Mouse (Mus musculus): ENCODE data around the gene Pard3b.

Pard3b gene

GRCm38 (mm10) chr1:62518621-62519213 is 880.1 kb downstream of the Pard3b start:
- DNase-seq: no peak

GRCm38 (mm10) chr1:62521368-62521767 is 882.7 kb downstream of the Pard3b start:
- no peak for DNase-seq

DNA sequence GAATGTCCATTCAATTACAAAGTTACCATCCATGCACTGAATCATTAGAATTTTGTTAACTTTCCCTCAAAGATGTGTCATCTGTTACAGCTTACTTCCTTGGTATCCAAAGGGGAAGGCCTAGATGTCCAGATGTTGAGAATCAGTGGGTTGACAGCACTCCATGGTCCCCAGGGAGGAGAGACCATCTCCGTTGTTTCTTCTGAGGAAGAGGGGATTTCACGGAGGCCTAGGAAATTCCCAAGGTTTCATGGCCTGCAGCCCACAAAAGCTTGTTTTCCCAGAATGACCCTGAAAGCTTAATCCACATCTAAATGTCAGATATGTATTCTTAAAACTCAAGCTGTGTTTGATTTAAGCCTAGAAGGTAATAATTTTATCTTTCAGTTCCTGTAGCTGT is 884.1 kb downstream of the Pard3b start:
- DNase-seq: no peak

DNA sequence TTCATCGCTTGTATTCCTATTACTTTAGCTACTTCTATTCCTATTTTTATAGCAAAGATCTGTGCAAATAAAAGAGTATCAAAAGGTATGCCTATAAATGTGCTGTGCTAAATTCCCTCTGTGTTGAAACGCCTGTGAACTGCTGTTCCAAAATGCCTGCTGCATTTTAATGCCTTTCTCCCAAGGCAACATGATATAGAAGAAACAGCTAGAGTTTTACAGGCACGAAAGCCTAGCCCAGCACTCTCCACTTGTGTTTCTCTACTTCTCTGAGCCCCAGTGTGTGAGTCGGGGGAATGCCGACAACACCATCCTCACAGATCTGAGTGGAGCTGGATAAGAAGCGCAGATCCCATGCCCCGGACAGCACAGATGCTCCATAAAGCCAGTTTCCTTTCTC is 889.2 kb downstream of the Pard3b start:
- DNase-seq: no peak

- no peak for DNase-seq
Measured at GRCm38 (mm10) chr1:62529941-62530340, 891.3 kb downstream of the Pard3b start.

DNA sequence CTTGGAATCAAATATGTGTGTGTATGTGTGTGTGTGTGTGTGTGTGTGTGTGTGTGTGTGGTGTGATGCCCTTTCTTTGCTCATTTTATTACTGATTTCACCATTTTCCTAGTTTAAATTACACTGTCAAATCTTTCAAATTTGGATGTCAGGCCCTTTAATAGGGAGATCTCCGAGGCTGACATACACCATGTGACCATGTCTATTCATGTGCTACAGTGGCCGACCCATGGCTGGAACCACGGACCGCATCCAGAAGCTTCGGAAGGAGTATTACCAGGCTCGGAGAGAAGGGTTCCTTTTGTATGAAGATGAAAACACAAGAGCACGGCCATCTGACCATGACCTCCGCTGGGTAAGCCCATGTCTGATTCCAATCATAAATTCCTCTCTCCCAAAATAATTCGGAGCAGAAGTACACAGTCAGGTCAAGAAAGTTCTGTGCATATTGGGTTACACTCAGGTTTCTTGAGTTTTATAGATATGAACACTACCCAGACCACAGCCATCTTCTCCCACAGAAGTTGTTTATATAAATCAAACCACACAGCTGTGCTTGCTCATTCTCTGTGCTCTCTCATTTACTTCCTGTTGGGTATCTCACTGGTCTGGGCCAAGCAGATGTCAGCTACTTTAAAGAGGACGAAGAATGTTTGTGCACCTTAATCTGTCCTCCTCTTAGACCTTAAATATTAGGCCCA is 894.0 kb downstream of the Pard3b start:
- DNase-seq: no peak

- no peak for DNase-seq
Measured at GRCm38 (mm10) chr1:62548953-62549352, 910.3 kb downstream of the Pard3b start.

GRCm38 (mm10) chr1:62550546-62550945 is 911.9 kb downstream of the Pard3b start:
- no peak for DNase-seq

- DNase-seq: no peak
Measured at GRCm38 (mm10) chr1:62551516-62551915, 912.9 kb downstream of the Pard3b start.

DNA sequence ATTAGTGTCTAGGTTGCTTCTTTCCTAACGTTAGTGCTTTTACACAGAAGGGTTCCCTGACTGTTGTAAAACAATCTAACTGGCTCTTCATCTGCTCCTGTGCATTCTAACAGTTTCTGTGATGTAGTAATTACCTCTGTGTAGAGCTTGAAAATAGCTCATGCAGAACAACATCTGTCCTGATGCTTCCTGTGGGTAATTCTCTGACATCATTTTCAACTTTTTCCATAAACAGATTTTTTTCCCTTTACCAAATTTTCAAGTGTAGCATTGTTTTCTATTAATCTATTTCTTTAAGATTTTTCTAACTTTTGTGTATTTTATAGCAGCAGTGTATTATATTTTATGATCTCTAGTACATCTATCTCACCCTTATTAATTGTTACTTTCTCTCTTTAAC is 917.2 kb downstream of the Pard3b start:
- no peak for DNase-seq

DNA sequence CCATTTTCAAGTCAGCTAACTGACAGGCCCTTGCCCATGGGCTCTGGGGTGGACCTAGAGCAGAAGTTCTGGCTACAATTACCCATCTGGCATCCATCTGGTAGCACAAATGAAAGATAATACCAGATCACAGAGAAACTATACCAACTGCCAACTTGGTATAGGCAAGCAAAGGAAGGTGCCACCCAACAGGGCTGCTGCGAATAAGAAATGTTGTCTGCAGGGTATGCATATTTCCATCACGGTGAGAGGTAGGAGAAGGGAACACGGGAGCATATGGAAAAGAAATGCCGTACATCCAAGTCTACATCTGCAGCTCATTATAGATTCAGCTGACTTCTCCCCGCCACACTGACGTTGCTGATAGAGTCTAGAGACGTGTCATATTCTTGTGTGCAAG is 924.4 kb downstream of the Pard3b start:
- no peak for DNase-seq

DNA sequence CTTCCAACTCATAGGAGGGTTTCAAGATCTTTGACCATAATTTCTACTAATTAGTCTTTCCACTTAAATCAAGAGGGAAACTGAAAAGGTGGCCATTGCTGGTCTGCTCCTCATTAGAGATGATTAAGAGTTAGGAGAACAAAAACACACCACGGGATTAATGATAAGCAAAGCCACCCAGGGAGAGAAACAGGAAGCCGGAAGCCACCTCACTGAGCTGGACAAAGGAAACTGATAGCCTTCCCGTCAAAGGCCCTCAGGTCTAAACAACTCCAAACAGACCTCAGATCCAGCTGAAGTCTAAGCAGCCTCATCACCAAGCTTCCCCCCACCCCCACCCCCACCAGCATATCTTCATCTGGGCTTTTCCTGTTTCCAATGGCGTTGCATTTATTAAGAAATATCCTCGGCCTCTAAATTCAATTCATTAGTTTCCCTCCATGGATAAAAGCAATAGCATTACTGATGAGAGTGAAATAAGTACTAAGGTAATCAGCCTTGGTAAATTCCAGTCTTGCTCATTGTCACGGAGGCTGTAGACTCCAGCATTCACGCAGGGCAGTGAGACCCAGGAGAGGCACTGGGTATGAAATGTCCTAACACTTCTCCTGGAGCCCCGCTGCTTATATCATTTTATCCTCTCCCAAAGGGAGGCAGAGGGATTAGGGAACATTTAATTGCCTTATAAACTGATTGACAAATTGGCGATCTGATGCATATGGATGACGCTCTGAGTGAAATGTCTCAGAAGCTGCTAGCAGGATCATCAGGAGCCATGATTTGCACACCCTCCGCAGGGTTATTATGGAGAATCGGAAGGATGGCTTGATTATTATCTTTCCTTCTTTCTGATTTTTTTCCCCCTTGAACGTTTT is 925.9 kb downstream of the Pard3b start:
- DNase-seq: no peak

GRCm38 (mm10) chr1:62565120-62565809 is 926.6 kb downstream of the Pard3b start:
- no peak for DNase-seq

GRCm38 (mm10) chr1:62566596-62566995 is 928.0 kb downstream of the Pard3b start:
- DNase-seq: no peak

- no peak for DNase-seq
Measured at GRCm38 (mm10) chr1:62576939-62577590, 938.4 kb downstream of the Pard3b start.

DNA sequence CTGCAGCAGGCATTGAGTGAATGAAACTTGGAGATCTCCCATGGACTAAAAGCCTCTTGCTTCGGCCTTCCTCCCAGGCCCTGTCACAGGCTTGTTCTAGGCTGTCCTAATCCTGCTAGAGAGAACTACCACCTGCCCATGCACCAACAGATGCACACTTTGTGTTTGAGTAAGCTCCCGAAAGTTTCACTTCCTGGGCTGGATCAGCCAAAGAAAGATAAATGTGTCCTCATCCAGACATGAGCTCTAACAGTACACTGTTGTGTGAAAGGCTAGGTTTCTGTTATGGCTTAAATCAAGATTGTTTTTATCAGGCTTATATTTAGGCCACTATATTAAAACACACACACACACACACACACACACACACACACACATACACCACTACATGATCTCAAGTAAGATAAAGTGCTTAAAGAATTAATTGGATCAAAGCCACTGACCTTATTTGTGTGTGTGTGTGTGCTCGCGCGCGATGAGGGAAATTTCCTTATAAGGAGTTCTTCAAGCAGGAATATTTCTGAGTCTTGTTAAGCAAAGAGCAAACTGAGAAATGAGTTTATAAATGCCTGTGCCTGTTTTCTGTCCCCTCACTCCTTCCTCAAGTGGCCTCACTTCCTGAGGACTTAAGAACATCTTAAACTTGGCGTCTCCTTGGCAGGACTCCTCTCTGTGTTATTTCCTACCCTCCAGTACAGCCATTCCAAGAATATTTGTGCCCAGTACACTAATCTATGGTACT is 940.6 kb downstream of the Pard3b start:
- no peak for DNase-seq

DNA sequence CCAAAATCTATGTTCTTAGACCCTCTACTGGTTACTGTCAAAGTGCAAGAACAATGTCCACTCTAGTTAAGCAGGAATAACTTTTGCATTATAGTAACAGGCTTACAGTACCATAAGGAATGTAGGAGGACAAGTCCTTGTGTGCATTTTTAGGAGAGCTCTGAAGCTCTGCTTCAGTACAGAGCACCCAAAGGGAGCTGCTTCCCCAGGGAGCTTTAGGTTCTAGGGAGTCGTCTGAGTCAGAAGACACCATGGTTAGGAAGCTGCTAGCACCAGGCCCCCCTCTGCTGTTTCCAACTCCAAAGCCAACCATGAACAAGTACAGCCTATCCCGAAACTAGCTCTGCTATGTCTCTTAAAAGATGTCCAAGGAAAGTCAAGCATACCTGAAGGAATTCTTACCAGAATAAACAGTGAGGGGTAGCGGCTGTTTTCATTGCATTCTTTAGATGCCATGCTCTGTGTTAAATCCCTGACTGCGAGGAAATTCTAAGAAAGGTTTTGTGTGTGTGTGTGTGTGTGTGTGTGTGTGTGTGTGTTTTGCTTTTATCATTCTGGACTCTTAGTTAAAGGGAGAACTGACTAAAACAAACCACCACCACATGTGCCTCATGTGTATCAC is 941.8 kb downstream of the Pard3b start:
- no peak for DNase-seq

GRCm38 (mm10) chr1:62582476-62582875 is 943.9 kb downstream of the Pard3b start:
- DNase-seq: no peak

- no peak for DNase-seq
Measured at GRCm38 (mm10) chr1:62587536-62587935, 948.9 kb downstream of the Pard3b start.

- no peak for DNase-seq
Measured at GRCm38 (mm10) chr1:62591296-62592031, 952.8 kb downstream of the Pard3b start.

- DNase-seq: no peak
Measured at GRCm38 (mm10) chr1:62595401-62595800, 956.8 kb downstream of the Pard3b start.
